Comparison of ENCODE assay signal across 8 mouse cellular contexts in genomic region chr5:114130211-114130605, GRCm38 (mm10). TPM values are rescaled to one million over a fixed set of nuclear protein-coding genes. Genes with fewer than 3 reads are reported as not detected.
A peak's percentile ranks its signal among the peaks of the same experiment; 100 is the strongest.
DNase-seq lines count a peak whose midpoint lies in the region; ATAC-seq and TF ChIP-seq lines count a peak whose summit lies in the region.

Gene Ung, plus strand, starts transcription at chr5:114130386.

- H3K4me2 ChIP-seq in intestine, embryonic 14.5 days (ENCODE audit: low read length), result peak within 1 kb of the TSS; percentile 95

- peak; percentile 44 for ATAC-seq in intestine, embryonic 14.5 days (replicated peaks; ENCODE audit: low FRiP score, low TSS enrichment, low read depth)

- H3K27me3 ChIP-seq in intestine, embryonic 14.5 days (replicated peaks; ENCODE audit: control insufficient read depth, insufficient read depth, low read length), result no peaks in the 10 kb centered on the region
- H3K27me3 ChIP-seq in small intestine, adult 2 months (ENCODE audit: control insufficient read depth, insufficient read depth, low read length), result no peaks in the 10 kb centered on the region

- peak in 1 of 2 experiments; percentile 34 for DNase-seq in left cerebral cortex, adult 2 months (ENCODE audit: extremely low spot score in 1 of 2, low spot score in 2 of 2)
- DNase-seq in left cerebral cortex, adult 9 months (ENCODE audit: low spot score in 2 of 2), result no peak
- peak; percentile 67 for DNase-seq in cerebellum, adult 11-12 months
- DNase-seq in forelimb bud, embryonic 11.5 days (ENCODE audit: low read depth, low spot score), result peak; percentile 75
- DNase-seq in intestine, embryonic 14.5 days (ENCODE audit: low spot score), result no peak
- DNase-seq in lung, adult 2 months, result no peak
- DNase-seq in layer of hippocampus, adult 9-10 months (ENCODE audit: low spot score), result no peak

- peak within 1 kb of the TSS; percentile 76 for H3K4me3 ChIP-seq in left cerebral cortex, adult 2 months
- peak within 1 kb of the TSS; percentile 90 for H3K4me3 ChIP-seq in intestine, embryonic 14.5 days (ENCODE audit: low read depth, low read length)
- peak within 1 kb of the TSS; percentile 78 for H3K4me3 ChIP-seq in lung, adult 2 months (replicated peaks; ENCODE audit: extremely low read depth, low read depth, low read length)
- H3K4me3 ChIP-seq in small intestine, adult 2 months (ENCODE audit: low read depth, low read length), result peak within 1 kb of the TSS; percentile 78

- TF ChIP-seq POLR2A in lung, adult 2 months (IDR thresholded peaks at IDR 0.05; ENCODE audit: borderline replicate concordance, extremely low read depth, low read depth, low read length), result no peak
- TF ChIP-seq POLR2A in small intestine, adult 2 months (IDR thresholded peaks at IDR 0.05; ENCODE audit: low read depth, low read length), result no peak

- intact Hi-C loops in left cerebral cortex, adult 2 months (cut with DNase I), result loop anchor here (5.0 kb wide), 1 partner anchor 78 kb away; no protein-coding TSS in a partner anchor

- H3K36me3 ChIP-seq in intestine, embryonic 14.5 days (ENCODE audit: control insufficient read depth, insufficient read depth, low read length), result 0 out of 2 replicates have a peak, but pooled peaks cover 2% of the 10 kb centered on the region
- no peaks in the 10 kb centered on the region for H3K36me3 ChIP-seq in small intestine, adult 2 months (ENCODE audit: control insufficient read depth, insufficient read depth, low read length)

- no peaks in the 10 kb centered on the region for H3K9me3 ChIP-seq in intestine, embryonic 14.5 days (ENCODE audit: control insufficient read depth, low read length)

- peak within 1 kb of the TSS; percentile 64 for H3K9ac ChIP-seq in intestine, embryonic 14.5 days (ENCODE audit: low read length)

- 2% methylated on average over 28 of the region's 29 CpGs for WGBS in intestine, embryonic 14.5 days
- WGBS in lung, adult 2 months, result 2% methylated on average over 27 of the region's 29 CpGs
- 1% methylated on average over 29 of the region's 29 CpGs for WGBS in small intestine, adult 2 months

- no peak for TF ChIP-seq CTCF in left cerebral cortex, adult 2 months (IDR thresholded peaks at IDR 0.05)
- TF ChIP-seq CTCF in lung, adult 2 months (IDR thresholded peaks at IDR 0.05; ENCODE audit: insufficient read depth, low read length), result no peak
- TF ChIP-seq CTCF in small intestine, adult 2 months (IDR thresholded peaks at IDR 0.05; ENCODE audit: extremely low read depth, insufficient read length, insufficient replicate concordance, low read depth, low read length), result no peak

- H3K4me1 ChIP-seq in intestine, embryonic 14.5 days (replicated peaks; ENCODE audit: control insufficient read depth, insufficient read depth, low read length), result peaks cover 23% of the 10 kb centered on the region
- H3K4me1 ChIP-seq in lung, adult 2 months (ENCODE audit: control insufficient read depth, insufficient read depth, low read length), result no peaks in the 10 kb centered on the region
- H3K4me1 ChIP-seq in small intestine, adult 2 months (ENCODE audit: control insufficient read depth, insufficient read depth, insufficient read length, low read length), result peaks cover 8% of the 10 kb centered on the region

- peak within 1 kb of the TSS; percentile 1; the same call in 1 of the 2 replicates for H3K27ac ChIP-seq in left cerebral cortex, adult 2 months
- H3K27ac ChIP-seq in intestine, embryonic 14.5 days (ENCODE audit: low read depth), result peak within 1 kb of the TSS; percentile 77
- H3K27ac ChIP-seq in small intestine, adult 2 months (ENCODE audit: insufficient read depth, low read depth, low read length), result peak within 1 kb of the TSS; percentile 61

RNA-seq across cellular contexts. Expression of gene Ung, which starts in this region (rescaled TPM):
- 1 to 10 TPM; 2.6 to 3.1 TPM for total RNA-seq in left cerebral cortex, adult 2 months (2021)
- polyA plus RNA-seq in intestine, embryonic 14.5 days (2014; fragmentation: Nextera tagmentation; extraction: Ambion mirVana), result 38.2 and 41.6 TPM in 2 replicates
- polyA plus RNA-seq in lung, adult 2 months (2012; rRNA removed), result 2.2 and 3.0 TPM in 2 replicates
- polyA plus RNA-seq in small intestine, adult 2 months (2012; rRNA removed), result 4.8 and 6.7 TPM in 2 replicates

Comparison
In these comparisons a context has a peak if more than half of its experiments do, and no peak if none do; other contexts are left out.
1. DNase-seq: peak in cerebellum, adult 11-12 months (single experiment) and forelimb bud, embryonic 11.5 days (single experiment); none in left cerebral cortex, adult 9 months (0 of 2), intestine, embryonic 14.5 days (single experiment), lung, adult 2 months (single experiment) and layer of hippocampus, adult 9-10 months (single experiment).
2. H3K27ac ChIP-seq: peak in every context shown above with its lines; median percentile 77 in intestine, embryonic 14.5 days; 61 in small intestine, adult 2 months; 1 in left cerebral cortex, adult 2 months.
3. Peak in every context shown above with its lines, with median percentiles within 50 percentile points of each other: H3K4me3 ChIP-seq.